Mouse (Mus musculus) cerebellum, adult 2 months (tissue): ENCODE data around the gene Ehd4. TPM values are rescaled to one million over a fixed set of nuclear protein-coding genes. Genes with fewer than 3 reads are reported as not detected.

ENCODE experiments used
- DNase-seq, 2 experiments: peaks; one replicate each; pipeline ENCODE4 v3.0.0; 2021
- H3K27ac ChIP-seq: fragments of 200-500 bp; 2 replicates; pipeline ENCODE4 v1.5.1; 2012; ENCODE audit warnings: low read length, control low read depth, inconsistent platforms; ENCODE audit not compliant: insufficient read depth
- H3K27me3 ChIP-seq: fragments of 200-500 bp; 2 replicates; pipeline ENCODE4 v1.6.1; 2012; ENCODE audit warnings: inconsistent platforms, mild to moderate bottlenecking, low read length, moderate library complexity; ENCODE audit not compliant: control insufficient read depth, insufficient read depth
- H3K4me1 ChIP-seq: fragments of 200-500 bp; 2 replicates; pipeline ENCODE4 v1.6.1; 2011; ENCODE audit warnings: low read length; ENCODE audit not compliant: control insufficient read depth, insufficient read depth
- H3K4me3 ChIP-seq: fragments of 200-500 bp; replicated peaks from 2 replicates; pipeline ENCODE3; 2011; ENCODE audit warnings: mild to moderate bottlenecking, low read depth, low read length, control low read depth; ENCODE audit not compliant: insufficient read depth
- CTCF ChIP-seq: fragments of 200-500 bp; IDR thresholded peaks from 2 replicates; pipeline ENCODE4 v1.5.1; 2011; ENCODE audit warnings: low read depth, mild to moderate bottlenecking, control low read depth, low read length, moderate library complexity, borderline replicate concordance; ENCODE audit not compliant: insufficient read depth
- POLR2A ChIP-seq: fragments of 200-500 bp; IDR thresholded peaks from 2 replicates; pipeline ENCODE4 v1.6.1; 2011; ENCODE audit warnings: low read length, control low read depth, borderline replicate concordance; ENCODE audit not compliant: insufficient read depth
- WGBS: fragments of 180-500 bp; shearing (Covaris S2); methylation state at CpG from one replicate; pipeline ENCODE4 v1.1.7; 2018; 5-methylcytosine and 5-hydroxymethylcytosine counted together
- polyA plus RNA-seq: library from polyadenylated mRNA; depleted of rRNA; stranded (reverse); fragments of >200 nt; gene quantifications from 2 replicates; pipeline ENCODE4 v1.2.3, GENCODE M21; 2012

The Ehd4 gene
- polyA plus RNA-seq, 1 experiment, result 14.3 TPM

DNA sequence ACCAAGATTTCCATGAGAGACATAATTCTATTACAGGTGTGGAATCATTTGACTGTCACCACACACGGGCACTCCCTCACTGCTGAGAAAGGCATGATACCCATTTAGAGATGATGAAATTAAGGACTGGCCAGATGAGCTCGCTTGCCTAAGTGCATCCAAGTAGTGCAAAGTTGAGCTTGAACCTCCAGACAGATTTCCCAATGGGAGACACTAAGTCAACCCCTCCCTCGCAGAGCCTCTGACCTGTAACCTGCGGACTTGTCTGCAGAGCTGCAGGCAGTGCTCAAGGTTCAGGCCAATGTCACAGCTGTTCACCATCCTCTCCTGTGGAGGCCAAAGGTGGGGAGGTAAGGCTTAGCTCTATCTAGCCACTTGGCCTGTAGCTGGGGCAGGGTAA, 95.6 kb downstream of the Ehd4 start:
- Histone ChIP-seq H3K27me3 (no peaks in the 10 kb centered on the region), H3K4me3 (no peak overlapping the region), H3K4me1 (0 out of 2 replicates have a peak, but pooled peaks cover 5% of the 10 kb centered on the region), H3K27ac (no peak overlapping the region)
- DNase-seq, result no peak
- TF ChIP-seq CTCF (no peak), POLR2A (no peak)
- 90% methylated on average over 4 of the region's 4 CpGs for whole genome bisulfite sequencing

- H3K27ac ChIP-seq, result no peak overlapping the region
- TF ChIP-seq POLR2A (no peak), CTCF (no peak)
- WGBS, result 41% methylated on average over 10 of the region's 10 CpGs
- DNase-seq, result no peak
- no peaks in the 10 kb centered on the region for H3K4me1 ChIP-seq
- no peaks in the 10 kb centered on the region for H3K27me3 ChIP-seq
- H3K4me3 ChIP-seq, result no peak overlapping the region
These were observed 98.5 kb downstream of the Ehd4 start for GRCm38 (mm10) chr2:120055923-120056322.

DNA sequence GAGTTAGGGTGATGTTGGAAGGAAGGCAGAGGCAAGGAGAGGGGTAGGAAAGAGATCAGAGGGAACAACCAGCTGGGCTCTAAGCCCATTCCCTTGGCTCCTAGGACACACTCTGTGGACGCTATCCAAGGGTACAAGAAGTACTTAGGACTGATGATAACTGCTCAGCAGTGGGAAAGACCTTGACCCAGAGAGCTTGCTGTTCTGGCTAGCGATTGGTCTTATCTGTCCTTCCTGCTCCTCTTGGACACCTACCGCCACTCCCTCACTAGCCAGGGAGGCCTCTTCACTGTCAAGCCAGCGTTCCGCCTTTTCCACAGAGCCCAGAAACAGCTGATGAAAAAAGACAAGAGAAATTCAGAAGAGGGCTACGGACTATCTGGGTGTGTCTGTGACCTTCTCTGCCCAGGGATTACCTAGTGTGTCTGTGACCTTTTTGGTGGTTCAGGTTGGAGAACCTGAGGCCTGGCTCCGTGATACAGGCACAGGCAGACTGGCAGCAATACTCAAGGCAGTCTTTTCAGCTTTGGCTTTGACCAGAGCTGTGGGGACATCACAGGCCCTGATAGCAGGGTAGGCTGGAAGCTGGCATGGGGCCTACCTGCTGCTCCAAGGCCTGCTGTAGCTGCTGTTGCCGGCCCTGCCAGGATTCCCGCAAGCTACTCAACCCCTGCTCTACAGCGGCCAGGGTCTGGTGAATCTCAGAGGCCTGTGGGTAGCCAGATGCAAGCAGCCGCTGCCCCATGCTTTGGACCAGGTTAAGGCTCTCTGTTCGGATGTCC, 99.4 kb downstream of the Ehd4 start:
- Histone ChIP-seq H3K4me1 (no peaks in the 10 kb centered on the region), H3K4me3 (no peak overlapping the region), H3K27me3 (no peaks in the 10 kb centered on the region), H3K27ac (no peak overlapping the region)
- 82% methylated on average over 12 of the region's 12 CpGs for WGBS
- TF ChIP-seq CTCF (no peak), POLR2A (no peak)
- DNase-seq, result no peak

DNA sequence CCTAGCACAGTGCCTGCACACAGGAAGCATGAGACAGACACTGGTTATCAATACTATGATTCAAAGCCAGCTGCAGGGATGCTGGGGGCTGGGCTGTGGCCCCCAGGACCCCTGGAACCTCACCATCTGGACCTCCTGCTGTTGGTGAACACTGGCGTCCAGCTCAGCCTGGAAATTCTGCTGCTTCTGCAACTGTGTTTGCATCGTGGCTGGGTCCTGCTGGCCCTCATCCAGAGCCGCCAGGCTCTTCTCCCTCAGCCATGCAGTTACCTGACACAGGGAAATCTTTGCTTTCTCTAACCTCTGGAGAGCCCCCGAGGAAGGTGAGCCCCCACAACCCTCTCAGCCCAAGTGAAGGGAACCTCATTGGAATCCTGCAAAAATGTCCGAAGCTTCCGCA, 103.0 kb downstream of the Ehd4 start:
- H3K27me3 ChIP-seq, result no peaks in the 10 kb centered on the region
- H3K4me3 ChIP-seq, result no peak overlapping the region
- no peaks in the 10 kb centered on the region for H3K4me1 ChIP-seq
- WGBS, result 47% methylated on average over 6 of the region's 6 CpGs
- no peak for DNase-seq
- no peak overlapping the region for H3K27ac ChIP-seq
- TF ChIP-seq POLR2A (no peak), CTCF (no peak)

DNA sequence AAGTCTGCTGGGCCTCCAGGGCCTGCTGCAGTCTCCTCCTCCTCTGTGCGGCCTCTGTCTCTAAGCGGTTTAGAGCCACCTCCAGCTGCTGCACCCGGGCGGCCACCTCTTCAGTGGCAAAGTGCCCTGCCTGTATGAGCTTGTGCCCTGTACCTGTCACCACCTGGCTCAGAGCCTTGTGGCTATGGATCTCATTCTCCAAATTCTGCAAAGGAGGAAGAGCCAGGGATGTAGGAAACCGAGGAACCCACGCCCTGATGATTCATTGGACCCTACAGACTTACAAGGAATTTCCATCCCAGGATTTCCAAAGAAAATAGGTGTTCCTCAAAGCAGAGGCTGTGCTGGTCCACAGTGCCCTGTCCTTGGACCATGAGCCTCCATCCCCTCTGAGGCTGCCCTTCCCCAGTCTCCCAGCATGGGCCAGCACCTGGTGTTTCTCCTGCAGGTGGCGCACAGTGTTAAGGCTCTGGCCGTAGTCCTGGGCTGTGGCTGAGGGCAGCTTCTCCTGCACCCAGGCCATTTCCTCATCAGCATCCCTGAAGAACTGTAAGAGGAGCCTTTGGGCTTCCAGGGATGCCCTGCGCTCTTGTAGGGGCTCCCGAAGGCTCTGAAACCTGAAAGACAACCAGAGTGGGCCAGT, 104.7 kb downstream of the Ehd4 start:
- H3K4me1 ChIP-seq, result peaks cover 2% of the 10 kb centered on the region
- TF ChIP-seq POLR2A, result no peak
- peak; percentile 32; the same call in 1 of the 2 replicates for TF ChIP-seq CTCF
- 69% methylated on average over 10 of the region's 10 CpGs for WGBS
- no peak overlapping the region for H3K4me3 ChIP-seq
- DNase-seq, result peak in 1 of 2 experiments; percentile 33
- H3K27ac ChIP-seq, result no peak overlapping the region
- H3K27me3 ChIP-seq, result no peaks in the 10 kb centered on the region

GRCm38 (mm10) chr2:120048173-120048572, 106.2 kb downstream of the Ehd4 start:
- Histone ChIP-seq H3K27ac (no peak overlapping the region), H3K4me3 (no peak overlapping the region), H3K4me1 (peaks cover 6% of the 10 kb centered on the region), H3K27me3 (no peaks in the 10 kb centered on the region)
- WGBS, result 86% methylated on average over 9 of the region's 9 CpGs
- DNase-seq, result no peak
- TF ChIP-seq CTCF, result no peak
- TF ChIP-seq POLR2A, result no peak

DNA sequence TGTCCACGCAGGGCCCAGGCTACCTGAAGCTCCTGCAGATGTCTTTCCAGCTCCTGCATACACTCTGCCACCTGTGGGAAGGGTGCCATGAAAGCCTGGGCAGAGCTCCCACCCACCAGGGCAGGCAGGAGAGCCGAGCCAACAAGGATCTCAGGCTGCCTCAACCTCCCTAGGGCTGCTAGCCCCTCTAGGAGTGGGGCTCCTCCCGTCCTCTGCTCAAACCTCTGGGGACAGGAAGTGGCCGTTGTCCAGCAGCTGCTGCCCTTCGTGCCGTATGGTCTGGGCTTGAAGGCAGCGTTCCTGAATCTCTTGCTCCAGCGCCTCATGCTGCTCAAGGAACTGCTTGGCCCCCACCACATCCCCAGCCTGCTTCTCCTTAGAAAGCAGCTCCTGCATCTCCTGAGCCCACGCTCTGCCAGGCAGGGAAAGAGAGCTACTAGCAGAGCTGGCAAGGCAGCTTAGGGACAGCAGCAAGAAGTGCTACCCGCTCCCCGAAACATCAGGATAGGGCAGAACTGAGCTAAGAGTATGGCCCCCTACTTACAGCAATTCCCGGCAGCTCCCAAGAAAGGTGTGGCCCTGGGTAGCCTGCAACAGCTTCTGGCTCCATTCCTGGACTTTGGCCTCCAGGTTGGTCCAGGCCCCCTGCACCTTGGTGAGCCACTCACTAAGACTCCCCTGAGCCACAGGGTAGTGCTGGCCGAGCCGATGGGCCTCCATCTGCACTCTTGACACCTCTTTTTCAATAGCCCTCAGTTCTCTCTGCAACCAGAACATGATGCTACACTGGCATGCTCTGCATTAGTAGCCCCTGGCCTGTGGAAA, 107.7 kb downstream of the Ehd4 start:
- 45% methylated on average over 14 of the region's 14 CpGs for WGBS
- H3K4me1 ChIP-seq, result peaks cover 6% of the 10 kb centered on the region
- TF ChIP-seq POLR2A (no peak), CTCF (no peak)
- H3K4me3 ChIP-seq, result no peak overlapping the region
- no peak overlapping the region for H3K27ac ChIP-seq
- no peaks in the 10 kb centered on the region for H3K27me3 ChIP-seq
- no peak for DNase-seq
